Mouse (Mus musculus) kidney, adult 2 months (tissue): ENCODE measurements around the gene Edn2. TPM values are rescaled to one million over a fixed set of nuclear protein-coding genes. Genes with fewer than 3 reads are reported as not detected.
A peak's percentile ranks its signal among the peaks of the same experiment; 100 is the strongest.

Source experiments
- DNase-seq: peaks from one replicate; pipeline ENCODE4 v3.0.0; 2021
- H3K27ac ChIP-seq: fragments of 200-500 bp; 2 replicates; pipeline ENCODE4 v1.5.1; 2012; ENCODE audit warnings: low read depth, low read length, control low read depth, inconsistent platforms; ENCODE audit not compliant: insufficient read depth
- H3K27me3 ChIP-seq: fragments of 200-500 bp; replicated peaks from 2 replicates; pipeline ENCODE4 v1.6.1; 2012; ENCODE audit warnings: mild to moderate bottlenecking, moderate library complexity, low read length, inconsistent platforms; ENCODE audit not compliant: control insufficient read depth, insufficient read depth
- H3K36me3 ChIP-seq: fragments of 200-500 bp; 2 replicates; pipeline ENCODE4 v1.6.1; 2012; ENCODE audit warnings: mild to moderate bottlenecking, moderate library complexity, low read length, inconsistent platforms; ENCODE audit not compliant: control insufficient read depth, insufficient read depth
- H3K4me1 ChIP-seq: fragments of 200-500 bp; 2 replicates; pipeline ENCODE4 v1.6.1; 2011; ENCODE audit warnings: low read length; ENCODE audit not compliant: control insufficient read depth, insufficient read depth
- H3K4me3 ChIP-seq: fragments of 200-500 bp; 2 replicates; pipeline ENCODE4 v1.5.1; 2011; ENCODE audit warnings: mild to moderate bottlenecking, low read depth, low read length, control low read depth; ENCODE audit not compliant: insufficient read depth
- CTCF ChIP-seq: fragments of 200-500 bp; conservative IDR thresholded peaks from 2 replicates; pipeline ENCODE4 v1.5.1; 2011; ENCODE audit warnings: low read depth, mild to moderate bottlenecking, control low read depth, low read length, moderate library complexity, mixed read lengths; ENCODE audit not compliant: insufficient read depth, insufficient read length
- POLR2A ChIP-seq: fragments of 200-500 bp; IDR thresholded peaks from one replicate; pipeline ENCODE4 v1.6.1; 2011; ENCODE audit warnings: low read depth, low read length, control low read depth
- WGBS: fragments of 180-500 bp; shearing (Covaris S2); methylation state at CpG from one replicate; pipeline ENCODE4 v1.1.7; 2018; 5-methylcytosine and 5-hydroxymethylcytosine counted together
- polyA plus RNA-seq: library from polyadenylated mRNA; depleted of rRNA; stranded (reverse); fragments of >200 nt; gene quantifications from 2 replicates; pipeline ENCODE4 v1.2.3, GENCODE M21; 2012

Edn2 gene
- polyA plus RNA-seq, 1 experiment: not detected

- Histone ChIP-seq H3K4me1 (no peaks in the 10 kb centered on the region), H3K27me3 (no peaks in the 10 kb centered on the region), H3K27ac (no peak overlapping the region), H3K36me3 (no peaks in the 10 kb centered on the region), H3K4me3 (no peak overlapping the region)
- TF ChIP-seq CTCF: no peak
- no peak for DNase-seq
- 38% methylated on average over 9 of the region's 9 CpGs for WGBS
Observed at GRCm38 (mm10) chr4:120170387-120170936, 9.5 kb downstream of the Edn2 start.

- no peaks in the 10 kb centered on the region for H3K36me3 ChIP-seq
- H3K27me3 ChIP-seq: no peaks in the 10 kb centered on the region
- TF ChIP-seq CTCF: no peak
- no peak overlapping the region for H3K27ac ChIP-seq
- no peaks in the 10 kb centered on the region for H3K4me1 ChIP-seq
- peak; percentile 7 for DNase-seq
- H3K4me3 ChIP-seq: no peak overlapping the region
- 36% methylated on average over 7 of the region's 7 CpGs for WGBS
Observed at GRCm38 (mm10) chr4:120172050-120172684, 11.2 kb downstream of the Edn2 start.

- H3K4me3 ChIP-seq: no peak overlapping the region
- H3K4me1 ChIP-seq: no peaks in the 10 kb centered on the region
- no peak for TF ChIP-seq CTCF
- TF ChIP-seq POLR2A: no peak
- H3K27ac ChIP-seq: no peak overlapping the region
- H3K36me3 ChIP-seq: no peaks in the 10 kb centered on the region
- H3K27me3 ChIP-seq: no peaks in the 10 kb centered on the region
- DNase-seq: no peak
- 62% methylated on average over 4 of the region's 4 CpGs for WGBS
Observed at GRCm38 (mm10) chr4:120179123-120179522, 18.1 kb downstream of the Edn2 start.

GRCm38 (mm10) chr4:120180535-120180934 is 19.5 kb downstream of the Edn2 start:
- no peaks in the 10 kb centered on the region for H3K27me3 ChIP-seq
- no peaks in the 10 kb centered on the region for H3K36me3 ChIP-seq
- no peak overlapping the region for H3K4me3 ChIP-seq
- H3K27ac ChIP-seq: no peak overlapping the region
- no peak for DNase-seq
- H3K4me1 ChIP-seq: no peaks in the 10 kb centered on the region
- no peak for TF ChIP-seq POLR2A
- no peak for TF ChIP-seq CTCF

- no peak for DNase-seq
- no peaks in the 10 kb centered on the region for H3K27me3 ChIP-seq
- no peak overlapping the region for H3K4me3 ChIP-seq
- H3K4me1 ChIP-seq: no peaks in the 10 kb centered on the region
- H3K36me3 ChIP-seq: no peaks in the 10 kb centered on the region
- TF ChIP-seq CTCF (no peak), POLR2A (no peak)
- 20% methylated on average over 5 of the region's 5 CpGs for WGBS
- no peak overlapping the region for H3K27ac ChIP-seq
Observed at GRCm38 (mm10) chr4:120184374-120184991, 23.5 kb downstream of the Edn2 start.

GRCm38 (mm10) chr4:120186441-120186840 is 25.4 kb downstream of the Edn2 start:
- Histone ChIP-seq H3K4me1 (no peaks in the 10 kb centered on the region), H3K36me3 (no peaks in the 10 kb centered on the region), H3K4me3 (no peak overlapping the region), H3K27ac (no peak overlapping the region), H3K27me3 (no peaks in the 10 kb centered on the region)
- no peak for DNase-seq
- WGBS: 91% methylated on average over 1 of the region's 1 CpGs
- no peak for TF ChIP-seq CTCF

GRCm38 (mm10) chr4:120186934-120187333 is 25.9 kb downstream of the Edn2 start:
- no peaks in the 10 kb centered on the region for H3K36me3 ChIP-seq
- H3K27me3 ChIP-seq: no peaks in the 10 kb centered on the region
- H3K27ac ChIP-seq: no peak overlapping the region
- DNase-seq: no peak
- TF ChIP-seq CTCF (no peak; the same call in 1 of the 2 replicates), POLR2A (no peak)
- 8% methylated on average over 4 of the region's 4 CpGs for WGBS
- H3K4me3 ChIP-seq: no peak overlapping the region
- no peaks in the 10 kb centered on the region for H3K4me1 ChIP-seq

GRCm38 (mm10) chr4:120188204-120188603 is 27.2 kb downstream of the Edn2 start:
- Histone ChIP-seq H3K4me3 (no peak overlapping the region), H3K27me3 (no peaks in the 10 kb centered on the region), H3K4me1 (no peaks in the 10 kb centered on the region), H3K36me3 (no peaks in the 10 kb centered on the region), H3K27ac (no peak overlapping the region)
- no peak for DNase-seq
- WGBS: 79% methylated on average over 6 of the region's 6 CpGs
- TF ChIP-seq CTCF (no peak), POLR2A (no peak)
